Mouse (Mus musculus): ENCODE results near the gene Six1.

DNA sequence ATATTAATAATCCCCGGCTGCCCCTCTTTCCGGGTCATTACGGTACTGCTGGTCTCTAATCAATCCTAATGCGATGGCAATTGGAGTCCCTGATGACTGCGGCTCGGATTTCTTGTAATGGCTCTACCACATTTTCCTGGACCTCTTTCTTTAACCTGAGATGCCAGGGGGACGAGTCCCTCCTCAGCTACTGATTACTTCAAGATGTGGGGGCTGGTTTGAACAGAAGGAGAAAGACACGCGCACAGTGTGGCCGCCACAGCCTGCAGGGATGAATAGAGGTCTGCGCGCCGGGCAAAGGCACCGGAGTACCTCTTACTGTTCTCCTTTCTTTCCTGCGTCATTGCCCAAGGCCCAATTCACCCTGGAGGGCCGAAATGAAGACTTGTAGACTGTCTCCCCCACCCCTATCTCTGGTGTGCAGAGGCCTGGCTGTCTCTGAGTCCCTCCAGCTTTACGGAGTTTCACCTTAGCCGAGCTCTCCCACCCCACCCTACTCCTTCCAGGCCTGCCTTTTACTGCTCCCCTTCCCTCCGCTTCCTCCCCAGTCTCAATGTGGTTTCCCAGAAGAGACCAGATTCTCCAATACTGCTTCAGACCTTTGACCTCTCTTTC, 1.5 kb downstream of the Six1 start:
- no peak for TF ChIP-seq CTCF (IDR thresholded peaks at IDR 0.05; ENCODE audit: control insufficient read depth, insufficient read depth, insufficient replicate concordance, low read depth, low read length)
- TF ChIP-seq POLR2A (IDR thresholded peaks at IDR 0.05; ENCODE audit: control insufficient read depth, low read depth, low read length) = no peak

All from testis, adult 2 months (tissue).